Mouse (Mus musculus): ENCODE data around the gene Krtap5-2. TPM values are rescaled to one million over a fixed set of nuclear protein-coding genes. Genes with fewer than 3 reads are reported as not detected.
"Not testable (repeated sequence)": the region's sequence is repeated elsewhere in the genome, so short reads cannot be mapped to it uniquely, and the experiment has no call there.

Gene Krtap5-2
- total RNA-seq, 2 experiments from 2014 or later = not detected

DNA sequence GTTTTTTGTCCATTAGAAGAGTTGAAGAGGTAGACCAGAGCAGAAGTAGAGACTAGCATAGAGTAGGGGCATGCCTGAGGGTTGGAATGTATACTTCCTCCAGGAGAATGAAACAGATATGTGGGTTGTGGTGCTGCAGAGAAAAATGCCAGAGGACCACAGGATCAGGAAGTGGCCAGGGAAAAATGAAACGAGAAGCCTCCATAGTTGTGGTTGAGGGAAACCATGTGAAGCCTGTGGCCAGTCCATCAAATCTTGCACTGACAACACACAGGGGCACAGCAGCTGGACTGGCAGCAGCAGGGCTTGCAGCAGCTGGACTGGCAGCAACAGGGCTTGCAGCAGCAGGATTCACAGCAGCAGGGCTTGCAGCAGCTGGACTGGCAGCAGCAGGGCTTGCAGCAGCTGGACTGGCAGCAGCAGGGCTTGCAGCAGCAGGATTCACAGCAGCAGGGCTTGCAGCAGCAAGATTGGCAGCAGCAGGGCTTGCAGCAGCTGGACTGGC, 32.2 kb downstream of the Krtap5-2 start:
- intact Hi-C loops (cut with DNase I); DNase-seq: not testable (repeated sequence)

DNA sequence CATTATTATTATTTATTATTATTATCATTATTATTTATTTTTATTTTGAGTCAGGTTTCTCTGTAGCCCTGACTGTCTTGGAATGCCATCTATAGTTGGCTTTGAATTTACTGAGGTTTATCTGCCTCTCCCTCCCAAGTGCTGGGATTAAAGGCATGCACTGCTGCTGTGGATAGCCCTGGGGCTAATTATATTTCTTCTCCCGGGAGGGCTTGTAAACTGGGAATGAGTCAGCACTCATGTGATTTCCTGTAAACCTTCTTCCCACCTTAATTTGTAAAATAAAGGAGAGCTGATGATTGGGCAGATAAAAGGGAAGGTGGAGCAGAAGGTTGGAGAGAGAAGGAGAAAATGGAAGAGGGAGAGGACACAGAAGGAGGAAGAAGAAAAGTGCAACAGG, 35.1 kb downstream of the Krtap5-2 start:
- intact Hi-C loops (cut with DNase I) = no loop called here
- DNase-seq = no peak

DNA sequence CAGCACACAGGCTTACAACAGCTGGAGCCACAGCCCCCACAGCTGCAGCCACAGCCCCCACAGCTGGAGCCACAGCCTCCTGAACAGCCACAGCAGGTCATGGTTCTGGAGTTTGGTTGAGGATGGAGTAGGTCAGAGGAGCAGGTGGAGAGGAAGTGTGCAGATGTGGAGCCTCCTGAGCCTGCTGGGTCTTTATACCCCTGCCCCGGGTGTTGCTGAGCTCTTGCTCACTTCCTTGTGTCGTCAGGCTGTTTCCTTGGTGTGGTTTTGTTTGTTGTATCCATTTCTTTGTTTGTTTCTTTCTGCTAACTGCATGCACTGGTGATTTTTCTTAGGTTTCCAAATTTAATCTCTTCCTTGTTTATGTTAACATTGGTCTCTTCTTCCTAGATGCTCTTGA, 39.9 kb downstream of the Krtap5-2 start, which contains the start of gene Gm39115:
Gm39115 (minus strand) TSS at position 101 of the 400 bp plus-strand sequence.
- intact Hi-C loops (cut with DNase I); DNase-seq: not testable (repeated sequence)

DNA sequence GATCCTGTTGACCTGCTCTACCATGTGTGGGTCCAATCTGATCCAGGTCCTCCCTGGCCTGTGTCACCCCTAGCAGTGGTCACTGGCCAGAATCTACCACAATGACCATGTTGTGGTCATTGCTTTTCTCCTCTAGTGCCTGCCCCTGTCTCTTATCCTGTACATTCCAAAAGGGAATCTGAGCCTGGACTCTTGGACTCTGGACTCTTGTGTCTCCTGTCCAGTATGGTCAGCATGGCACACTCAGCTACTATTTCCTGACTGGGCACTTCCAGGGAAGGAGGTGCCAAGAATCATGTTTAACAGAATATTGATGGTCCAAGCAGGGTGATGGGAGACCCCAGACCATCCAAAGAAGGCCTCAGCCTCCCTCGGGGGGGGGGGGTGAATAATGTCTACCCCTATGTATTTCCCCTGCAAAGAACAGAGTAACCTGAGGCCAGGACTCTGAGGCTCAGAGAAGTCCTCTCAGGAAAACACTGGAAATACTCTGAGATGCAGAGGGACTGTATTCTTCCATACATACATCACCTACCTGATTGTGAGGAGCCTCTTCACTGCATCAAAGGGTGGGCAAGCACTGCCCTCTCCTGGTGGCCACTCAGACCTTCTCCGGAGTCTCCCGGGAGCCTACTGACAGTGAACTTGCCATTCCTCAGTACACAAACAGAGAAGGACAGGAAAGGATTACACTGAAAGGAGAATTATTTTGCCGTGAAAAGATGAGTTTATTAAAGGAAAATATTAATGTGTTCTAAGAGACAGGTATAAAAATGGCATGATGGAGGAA, 41.4 kb downstream of the Krtap5-2 start:
- intact Hi-C loops (cut with DNase I) = no loop called here
- no peak for DNase-seq

DNA sequence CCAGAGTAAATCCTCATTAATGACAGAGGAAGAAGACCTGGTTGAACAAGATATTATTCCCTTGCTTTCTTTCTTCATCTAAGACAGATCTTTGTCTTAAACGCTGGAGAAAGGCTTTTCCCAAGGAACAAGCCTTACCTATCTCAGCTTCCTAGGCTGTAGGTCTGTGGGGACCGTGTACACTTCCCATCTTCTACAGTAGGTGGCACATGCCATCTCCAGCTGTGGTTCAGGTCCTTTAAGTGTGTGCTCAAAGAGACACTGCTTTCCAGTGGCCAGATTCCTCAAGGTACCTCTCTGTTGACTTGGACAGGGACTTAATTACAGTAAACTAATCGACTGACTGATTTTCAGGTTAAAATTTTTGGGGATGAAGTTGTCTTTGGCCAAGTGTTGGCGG, 47.0 kb downstream of the Krtap5-2 start:
- intact Hi-C loops (cut with DNase I) = no loop called here
- DNase-seq = no peak

Other genes with a start within 250 kb of the Krtap5-2 start
- under 1 TPM; 0.10 to 0.37 TPM for gene Brsk2, start 226.3 kb downstream of the Krtap5-2 start, total RNA-seq (2021)
- gene Mob2, start 114.9 kb downstream of the Krtap5-2 start, total RNA-seq (2021) = 10 to 100 TPM; 40.2 to 43.7 TPM
- 10 to 100 TPM; 32.5 to 43.4 TPM for gene Dusp8, start 80.2 kb downstream of the Krtap5-2 start, total RNA-seq (2021)
- gene Gm45618, start 55.3 kb downstream of the Krtap5-2 start, total RNA-seq (2021) = not detected
- gene Gm39115, start 40.0 kb downstream of the Krtap5-2 start, total RNA-seq (2021) = not detected
- gene Gm45337, start 31.4 kb downstream of the Krtap5-2 start, total RNA-seq (2021) = not detected
- gene Gm29735, start 18.9 kb downstream of the Krtap5-2 start, total RNA-seq (2021) = not detected
- gene Gm4553, start 10.3 kb downstream of the Krtap5-2 start, total RNA-seq (2021) = not detected
- gene Gm10153, start 14.4 kb upstream of the Krtap5-2 start, total RNA-seq (2021) = not detected
- not detected for gene Krtap5-3, start 25.4 kb upstream of the Krtap5-2 start, total RNA-seq (2021)
- gene Gm7579, start 35.9 kb upstream of the Krtap5-2 start, total RNA-seq (2021) = not detected
- gene Krtap5-5, start 54.0 kb upstream of the Krtap5-2 start, total RNA-seq (2021) = not detected
- not detected for gene Gm40460, start 65.1 kb upstream of the Krtap5-2 start, total RNA-seq (2021)
- not detected for gene Gm2431, start 82.3 kb upstream of the Krtap5-2 start, total RNA-seq (2021)
- gene Gm4559, start 98.4 kb upstream of the Krtap5-2 start, total RNA-seq (2021) = not detected
- not detected for gene Krtap5-1, start 121.1 kb upstream of the Krtap5-2 start, total RNA-seq (2021)
- gene Krtap5-4, start 127.5 kb upstream of the Krtap5-2 start, total RNA-seq (2021) = not detected
- 1 to 10 TPM; 2.8 to 6.8 TPM for gene Ifitm10, start 197.7 kb upstream of the Krtap5-2 start, total RNA-seq (2021)
- 1 to 10 TPM; 3.9 to 9.2 TPM for gene Gm49369, start 206.7 kb upstream of the Krtap5-2 start, total RNA-seq (2021)
- gene Ctsd, start 212.0 kb upstream of the Krtap5-2 start, total RNA-seq (2021) = 100 to 1,000 TPM; 330 to 388 TPM